Mouse (Mus musculus) gastrocnemius, postnatal 14 days (tissue): Measurements from ENCODE around the gene Pla1a. TPM values are rescaled to one million over a fixed set of nuclear protein-coding genes. Genes with fewer than 3 reads are reported as not detected.

Experiments used
- DNase-seq: peaks from one replicate; pipeline ENCODE4 v3.0.0; 2021; ENCODE audit warnings: mixed read lengths
- intact Hi-C: fragments of 180-260 bp; cut with DNase I; formaldehyde crosslinking; loops from one replicate; pipeline ENCODE4 v1.15.1; 2025; ENCODE audit warnings: low total_unique reads
- total RNA-seq, 2 experiments: library from RNA; stranded (reverse); gene quantifications; 2 replicates each; pipeline ENCODE4 v1.2.3; 2021

Pla1a gene
- total RNA-seq, 2 experiments from 2014 or later: 3.8 to 4.7 TPM

GRCm38 (mm10) chr16:38374379-38375140 lies 58.4 kb downstream of the Pla1a start:
- no peak for DNase-seq
- intact Hi-C loops: no loop called here

DNA sequence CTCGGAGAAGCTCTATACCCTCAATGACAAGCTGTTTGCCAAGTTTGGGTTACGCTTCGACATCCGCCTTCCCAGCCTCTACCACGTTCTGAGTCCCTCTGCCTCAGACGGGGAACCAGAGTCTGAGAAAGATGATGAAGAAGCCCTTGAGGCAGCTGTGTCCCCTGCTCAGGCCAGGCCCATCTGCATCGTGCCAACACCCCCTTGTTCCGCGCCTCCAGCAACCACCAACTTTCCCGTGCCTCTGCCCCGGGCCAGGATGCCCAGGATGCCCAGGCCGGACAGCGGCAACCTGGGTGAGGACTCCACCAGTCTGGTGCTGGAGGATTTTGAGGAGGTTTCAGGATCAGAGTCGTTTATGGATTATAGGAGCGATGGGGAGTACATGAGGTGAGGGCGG lies 59.0 kb downstream of the Pla1a start:
- no peak for DNase-seq
- intact Hi-C loops: no loop called here

DNA sequence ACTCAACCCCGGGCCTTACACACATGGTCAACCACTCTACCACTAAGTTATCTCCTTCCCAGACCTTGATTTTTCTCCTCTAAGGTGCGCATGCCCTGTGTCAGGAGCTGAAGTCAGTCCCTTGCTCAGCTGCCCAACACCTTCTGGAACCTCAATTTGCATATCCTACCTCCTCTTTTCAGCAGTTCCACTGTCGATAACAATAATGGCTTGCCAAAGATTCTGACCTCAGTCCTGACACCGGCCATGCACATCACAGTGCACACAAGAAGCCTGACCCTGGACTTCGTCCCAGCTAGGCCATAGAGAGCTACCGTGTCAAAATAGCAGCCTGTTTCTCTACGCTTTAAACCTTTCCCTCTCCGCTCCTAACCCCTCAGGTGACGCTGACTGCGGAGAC lies 59.5 kb downstream of the Pla1a start:
- intact Hi-C loops: no loop called here
- no peak for DNase-seq

- intact Hi-C loops: no loop called here
- no peak for DNase-seq
Measured at GRCm38 (mm10) chr16:38372876-38373275, 60.1 kb downstream of the Pla1a start.

DNA sequence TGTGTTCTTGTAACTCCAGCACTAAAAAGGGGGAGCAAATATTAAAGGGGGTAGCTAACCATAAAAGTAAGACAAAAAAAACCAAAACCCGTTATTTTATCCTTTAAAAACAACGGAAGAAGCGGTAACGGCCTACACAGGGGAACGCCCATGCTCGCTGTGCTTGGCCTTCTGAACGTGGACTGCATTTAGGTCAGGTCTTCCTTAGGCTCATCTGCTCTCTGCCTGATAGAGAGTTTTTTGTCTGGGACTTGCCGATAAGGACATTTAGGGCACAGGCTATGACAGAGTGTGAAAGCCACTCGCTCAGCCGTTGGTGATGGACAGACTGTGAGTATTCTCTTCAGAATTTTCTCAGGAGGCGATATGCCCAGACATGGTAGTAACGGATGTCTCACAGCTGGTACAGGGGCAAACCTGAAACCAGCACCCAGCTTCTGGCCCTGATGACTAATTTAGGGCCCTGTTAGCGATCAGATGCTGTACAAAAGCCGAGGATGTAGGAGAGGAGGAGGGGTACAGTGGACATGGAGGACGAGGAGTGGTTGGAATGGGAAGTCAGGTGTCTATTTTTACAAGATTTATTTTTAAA lies 61.1 kb downstream of the Pla1a start:
- intact Hi-C loops: loop anchor here (2.0 kb wide), 1 partner anchor 21 kb away; no protein-coding TSS in a partner anchor
- DNase-seq: no peak

DNA sequence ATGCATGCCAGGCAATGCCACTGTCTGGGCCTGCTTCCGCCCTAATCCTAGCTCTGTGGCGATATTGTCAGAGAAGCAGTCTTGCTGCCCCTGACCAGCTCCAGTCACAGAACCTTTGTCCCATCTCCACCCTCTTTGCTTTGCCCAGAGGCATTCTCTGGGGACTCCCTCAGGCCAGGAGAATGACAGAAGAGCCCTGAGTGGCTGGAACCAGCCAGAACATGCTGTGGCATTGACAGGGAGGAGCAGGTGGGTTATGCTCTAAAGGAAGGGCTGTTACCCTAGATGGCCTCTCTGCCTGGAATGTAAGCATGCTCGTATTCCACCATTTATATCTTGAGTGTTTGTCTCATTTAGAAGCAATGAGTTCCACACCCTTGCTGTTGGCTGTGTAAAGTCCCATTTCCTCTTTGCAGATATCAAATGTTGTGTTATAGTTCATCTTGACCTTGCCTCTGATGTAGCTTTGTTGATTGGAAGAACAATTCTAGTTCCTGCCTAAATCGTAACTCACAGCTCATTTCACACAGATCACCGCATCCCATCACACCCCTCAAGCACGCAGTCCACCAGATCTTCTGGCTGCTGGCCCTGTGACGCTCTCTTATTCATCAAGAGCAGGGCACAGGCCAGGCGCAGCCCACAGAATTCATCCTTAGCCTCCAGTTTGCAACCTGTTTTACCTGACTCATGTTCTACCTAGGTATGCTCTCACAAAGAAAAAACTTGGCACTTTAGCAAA lies 62.1 kb downstream of the Pla1a start:
- peak; percentile 68 for DNase-seq
- intact Hi-C loops: loop anchor here (2.0 kb wide), 1 partner anchor 20 kb away; no protein-coding TSS in a partner anchor

DNA sequence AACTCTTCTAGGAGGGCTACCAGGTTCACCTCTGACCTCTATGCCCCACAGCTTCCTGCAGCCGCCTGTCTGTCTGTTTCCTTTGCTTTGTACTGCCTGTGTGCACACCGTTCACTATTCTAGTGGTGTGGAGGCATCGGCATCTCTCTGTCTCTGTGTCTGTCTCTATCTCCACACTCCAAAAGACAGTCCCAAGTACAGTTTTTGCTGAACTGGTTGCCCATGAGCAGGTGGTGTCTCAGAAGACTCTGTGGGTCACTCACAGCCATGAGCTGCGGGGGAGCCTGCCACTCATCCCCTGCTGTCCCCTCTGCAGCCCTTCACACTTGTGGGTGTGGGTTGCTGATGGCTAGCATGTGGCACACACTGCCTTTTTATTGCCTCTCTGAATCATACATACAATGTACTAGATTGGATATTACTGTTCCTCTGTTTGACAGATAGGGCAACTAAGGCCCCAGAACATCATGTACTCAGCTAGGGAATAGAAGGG lies 62.9 kb downstream of the Pla1a start:
- DNase-seq: no peak
- intact Hi-C loops: loop anchor here (2.0 kb wide), 1 partner anchor 19 kb away; no protein-coding TSS in a partner anchor

DNA sequence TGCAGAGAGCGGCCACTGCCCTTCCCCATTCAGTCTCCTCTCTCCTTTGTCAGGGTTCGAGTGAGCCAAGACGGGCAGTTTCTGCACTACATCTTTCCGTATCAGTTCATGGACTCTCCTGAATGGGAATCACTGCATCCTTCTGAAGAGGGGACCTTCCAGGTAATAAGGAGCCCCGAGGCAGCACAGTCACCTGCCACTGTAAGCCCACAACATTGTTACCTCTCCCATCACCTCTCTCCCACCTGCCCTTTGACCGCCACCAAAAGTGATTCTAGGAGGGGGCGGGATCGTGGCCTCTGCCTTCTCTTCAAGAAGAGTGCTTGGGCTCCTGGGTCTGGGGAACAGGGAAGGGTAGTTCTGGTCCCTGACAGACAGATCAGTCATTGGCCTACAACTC lies 63.5 kb downstream of the Pla1a start:
- no peak for DNase-seq
- intact Hi-C loops: no loop called here

DNA sequence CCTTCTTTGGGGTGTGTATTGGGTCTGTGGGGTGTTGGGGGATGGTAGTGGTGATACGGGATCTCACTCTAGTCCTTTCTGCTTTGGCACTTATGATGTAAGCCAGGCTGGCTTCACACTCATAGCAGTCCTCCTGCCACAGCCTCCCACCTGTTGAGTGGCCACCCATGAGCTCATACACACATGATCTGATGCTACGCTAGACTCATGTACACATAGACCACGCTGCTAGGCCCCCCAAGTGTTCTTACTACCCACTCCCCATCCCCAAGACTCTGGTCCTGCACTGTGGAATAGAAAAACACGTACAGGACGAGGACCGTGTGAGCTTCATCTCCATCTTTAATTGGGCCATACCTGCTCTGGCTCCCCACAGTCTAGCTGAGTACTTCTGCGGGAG lies 63.9 kb downstream of the Pla1a start:
- DNase-seq: no peak
- intact Hi-C loops: no loop called here

DNA sequence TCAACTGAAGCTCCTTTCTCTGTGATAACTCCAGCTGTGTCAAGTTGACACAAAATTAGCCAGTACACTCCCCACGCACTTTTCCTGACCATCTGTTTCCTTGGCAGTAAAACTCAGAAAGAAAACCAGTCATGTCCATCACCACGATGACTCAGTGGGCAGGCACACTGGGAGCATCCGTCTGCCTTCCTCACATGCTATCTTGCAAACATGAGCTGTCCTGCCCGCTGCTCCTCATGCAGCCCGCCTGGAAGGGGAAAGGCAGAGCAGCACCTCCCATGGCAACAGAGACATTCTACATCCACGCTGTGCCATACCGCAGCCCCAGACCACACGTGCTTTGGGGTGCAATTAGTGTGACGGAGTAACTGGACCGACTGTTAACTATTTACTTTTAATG lies 64.6 kb downstream of the Pla1a start:
- intact Hi-C loops: no loop called here
- peak; percentile 43 for DNase-seq

GRCm38 (mm10) chr16:38366231-38366630 lies 66.7 kb downstream of the Pla1a start:
- DNase-seq: no peak
- intact Hi-C loops: no loop called here

DNA sequence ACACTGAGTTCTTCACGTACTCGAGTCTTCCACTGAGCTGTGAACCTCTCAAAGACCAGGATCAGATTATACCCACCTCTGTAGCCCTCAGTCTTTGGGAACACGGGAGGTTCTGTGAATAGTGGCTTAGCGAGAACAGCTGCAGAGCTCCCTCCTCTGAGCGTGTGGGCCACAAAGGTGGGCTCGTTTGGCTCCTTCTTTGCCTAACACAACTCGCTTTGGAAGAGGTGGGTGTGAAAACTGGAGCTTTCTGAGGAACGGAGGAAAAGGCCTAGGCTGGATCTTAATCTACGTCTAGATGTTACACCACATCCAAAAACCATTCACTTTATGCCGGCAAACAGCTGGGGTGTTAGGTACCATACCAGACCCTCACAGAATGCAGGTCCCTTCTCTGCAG lies 67.6 kb downstream of the Pla1a start:
- intact Hi-C loops: no loop called here

GRCm38 (mm10) chr16:38363657-38364056 lies 69.3 kb downstream of the Pla1a start:
- DNase-seq: no peak
- intact Hi-C loops: no loop called here

More for the DNA sequence above, 67.6 kb downstream of the Pla1a start:
- no peak for DNase-seq

DNA sequence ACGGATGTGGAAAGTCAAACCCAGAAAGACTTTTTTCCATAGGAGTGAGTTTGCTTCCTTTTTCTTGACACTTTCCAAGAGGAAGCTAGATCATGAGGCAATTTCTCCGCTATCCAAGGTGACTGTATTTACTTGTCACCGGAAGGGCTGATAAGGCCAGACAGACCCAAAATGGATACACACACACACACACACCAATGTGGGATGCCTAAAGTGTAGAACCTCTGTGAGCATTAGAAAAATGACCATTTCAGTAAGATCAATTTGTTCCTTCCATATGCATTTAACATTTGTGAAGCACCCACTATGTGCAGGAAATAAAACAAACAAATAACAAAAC lies 69.7 kb downstream of the Pla1a start:
- intact Hi-C loops: no loop called here
- DNase-seq: no peak

DNA sequence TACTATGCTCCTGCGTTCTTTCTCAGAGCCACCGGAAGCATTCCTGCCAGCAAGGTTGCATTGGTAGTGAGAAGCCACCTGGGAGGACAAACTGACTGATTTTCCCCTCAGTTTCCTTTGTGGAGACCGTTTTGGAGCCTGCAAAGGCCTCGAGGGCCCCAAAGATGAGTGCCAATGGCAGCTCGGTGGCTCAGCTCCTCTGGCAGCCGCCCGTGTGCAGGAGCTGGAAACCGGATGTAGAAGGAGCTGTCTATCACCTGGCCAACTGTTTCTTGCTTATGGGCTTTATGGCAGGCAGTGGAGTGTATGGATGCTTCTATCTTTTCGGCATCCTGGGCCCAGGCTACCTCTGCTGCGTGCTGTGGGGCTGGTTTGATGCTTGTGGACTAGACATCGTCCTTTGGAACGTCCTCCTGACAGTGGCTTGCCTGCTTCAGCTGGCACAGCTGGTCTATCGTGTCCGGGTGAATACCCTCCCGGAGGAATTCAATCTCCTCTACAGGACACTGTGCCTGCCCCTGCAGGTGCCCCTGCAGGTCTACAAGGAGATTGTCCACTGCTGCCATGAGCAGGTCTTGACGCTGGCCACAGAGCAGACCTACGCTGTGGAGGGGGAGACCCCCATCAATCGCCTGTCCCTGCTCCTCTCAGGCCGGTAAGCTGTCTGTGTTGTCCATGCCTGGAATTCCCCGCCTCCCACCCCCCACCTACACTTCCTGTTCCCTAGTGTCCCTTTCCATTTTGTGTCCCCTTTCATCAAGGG lies 70.3 kb downstream of the Pla1a start:
- intact Hi-C loops: no loop called here
- DNase-seq: no peak

- peak; percentile 64 for DNase-seq
- intact Hi-C loops: no loop called here
Measured at GRCm38 (mm10) chr16:38361933-38362332, 71.0 kb downstream of the Pla1a start, which contains the start of gene Popdc2. Gene Popdc2, plus strand, starts transcription at chr16:38362209.

- no peak for DNase-seq
- intact Hi-C loops: no loop called here
Measured at GRCm38 (mm10) chr16:38360317-38360716, 72.6 kb downstream of the Pla1a start.

DNA sequence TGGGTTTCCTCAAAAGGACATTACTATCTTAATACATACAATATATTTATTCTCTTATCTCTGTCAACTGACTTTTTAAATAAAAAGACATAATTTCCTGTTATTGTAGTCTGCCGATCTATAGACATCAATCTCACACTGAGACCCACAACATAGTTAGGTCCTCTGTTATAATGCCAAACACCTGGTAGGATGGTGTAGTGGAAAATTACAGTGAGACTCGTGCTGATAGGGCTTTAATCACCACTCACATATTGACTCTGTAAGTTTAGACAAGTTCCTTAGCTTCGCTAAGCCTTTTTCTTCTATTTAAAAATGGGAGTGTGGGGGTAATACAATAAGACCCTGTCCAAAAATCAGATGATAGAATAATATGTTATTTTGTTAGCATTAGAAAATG lies 73.1 kb downstream of the Pla1a start:
- no peak for DNase-seq
- intact Hi-C loops: no loop called here

DNA sequence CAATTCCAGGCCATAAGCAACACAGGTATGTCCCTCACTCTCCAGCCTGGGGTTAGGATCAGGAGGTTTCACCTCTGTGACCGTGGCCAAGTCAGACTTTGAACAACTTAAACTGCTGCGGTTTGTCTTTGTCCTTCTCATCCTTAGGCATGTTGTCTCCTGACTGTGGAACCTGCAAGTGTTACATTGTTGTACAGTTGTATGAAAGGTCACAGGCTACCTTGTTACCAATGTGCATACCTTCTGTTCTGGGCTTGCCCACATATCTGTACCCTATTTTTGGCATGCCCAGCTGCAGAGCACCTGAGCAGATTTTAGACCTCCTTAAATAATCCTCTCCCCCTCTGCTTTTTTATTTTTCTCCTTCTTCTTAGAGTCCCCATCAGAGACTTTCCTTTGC lies 73.7 kb downstream of the Pla1a start:
- no peak for DNase-seq
- intact Hi-C loops: no loop called here
